Mouse (Mus musculus) intestine, postnatal 0 days (tissue): ENCODE measurements at regions not wholly inside any gene's neighbourhood (a gene's known extent, or its start where the extent isn't known, plus 50 kb on each side); places are given as distances from the start of the nearest gene placed in this dataset.

Source experiments
- ATAC-seq: fragments of 200-750 bp; cut with Nextera tagmentation; 2 replicates; pipeline ENCODE4 v1.8.0; 2017; ENCODE audit warnings: mild to moderate bottlenecking, moderate TSS enrichment, moderate library complexity
- H3K27ac ChIP-seq: fragments of 300-500 bp; sonication (generic); 2 replicates; pipeline ENCODE4 v1.5.1; 2014; ENCODE audit warnings: mild to moderate bottlenecking, low read depth, low read length, moderate library complexity
- H3K27me3 ChIP-seq: fragments of 300-500 bp; sonication (generic); replicated peaks from 2 replicates; pipeline ENCODE4 v1.6.1; 2014; ENCODE audit warnings: low read length, mixed read lengths; ENCODE audit not compliant: control insufficient read depth, insufficient read depth
- H3K36me3 ChIP-seq: fragments of 300-500 bp; sonication (generic); 2 replicates; pipeline ENCODE4 v1.6.1; 2014; ENCODE audit warnings: mild to moderate bottlenecking, moderate library complexity; ENCODE audit not compliant: control insufficient read depth, insufficient read depth
- H3K4me1 ChIP-seq: fragments of 300-500 bp; sonication (generic); replicated peaks from 2 replicates; pipeline ENCODE4 v1.6.1; 2014; ENCODE audit warnings: antibody characterized with exemption, low read length, mixed read lengths; ENCODE audit not compliant: control insufficient read depth, insufficient read depth
- H3K4me2 ChIP-seq: fragments of 300-500 bp; sonication (generic); replicated peaks from 2 replicates; pipeline ENCODE4 v1.6.1; 2014; ENCODE audit warnings: low read depth, mild to moderate bottlenecking, moderate library complexity
- H3K4me3 ChIP-seq: fragments of 300-500 bp; sonication (generic); 2 replicates; pipeline ENCODE4 v1.5.1; 2014; ENCODE audit warnings: low read depth, low read length
- H3K9ac ChIP-seq: fragments of 300-500 bp; sonication (generic); 2 replicates; pipeline ENCODE4 v1.6.1; 2014; ENCODE audit warnings: mild to moderate bottlenecking, low read depth, low read length
- H3K9me3 ChIP-seq: fragments of 300-500 bp; sonication (generic); 2 replicates; pipeline ENCODE4 v1.6.1; 2016; ENCODE audit warnings: mixed run types; ENCODE audit not compliant: control insufficient read depth
- CTCF ChIP-seq: sonication (generic); IDR thresholded peaks from 2 replicates; pipeline ENCODE4 v1.5.1; 2016; ENCODE audit warnings: low read depth, mild to moderate bottlenecking, control low read depth, antibody characterized with exemption, moderate library complexity
- WGBS: fragments of 180-500 bp; shearing (Covaris S2); extraction: QIAGEN DNeasy Blood & Tissue Kit; methylation state at CpG from one replicate; pipeline ENCODE4 v1.1.7; 2014; 5-methylcytosine and 5-hydroxymethylcytosine counted together

- H3K4me2 ChIP-seq: no peak overlapping the region
- H3K9ac ChIP-seq: no peak overlapping the region
- H3K4me3 ChIP-seq: no peak overlapping the region
- no peaks in the 10 kb centered on the region for H3K27me3 ChIP-seq
- no peak for TF ChIP-seq CTCF
- no peaks in the 10 kb centered on the region for H3K9me3 ChIP-seq
- no peaks in the 10 kb centered on the region for H3K4me1 ChIP-seq
- H3K36me3 ChIP-seq: no peaks in the 10 kb centered on the region
- no peak for ATAC-seq
- 40% methylated on average over 6 of the region's 6 CpGs for whole genome bisulfite sequencing
- H3K27ac ChIP-seq: no peak overlapping the region
Observed at GRCm38 (mm10) chr4:47861151-47861550, 183.8 kb upstream of the Nr4a3 start.

- no peak for ATAC-seq
- H3K4me1 ChIP-seq: no peaks in the 10 kb centered on the region
- H3K4me3 ChIP-seq: no peak overlapping the region
- H3K9ac ChIP-seq: no peak overlapping the region
- WGBS: 94% methylated on average over 7 of the region's 7 CpGs
- TF ChIP-seq CTCF: no peak
- H3K27ac ChIP-seq: no peak overlapping the region
- no peaks in the 10 kb centered on the region for H3K36me3 ChIP-seq
- H3K4me2 ChIP-seq: no peak overlapping the region
- no peaks in the 10 kb centered on the region for H3K27me3 ChIP-seq
- H3K9me3 ChIP-seq: no peaks in the 10 kb centered on the region
Observed at GRCm38 (mm10) chr4:47870010-47870637, 174.8 kb upstream of the Nr4a3 start.

GRCm38 (mm10) chr4:47870638-47871019, 174.3 kb upstream of the Nr4a3 start:
- no peaks in the 10 kb centered on the region for H3K4me1 ChIP-seq
- no peak for ATAC-seq
- no peaks in the 10 kb centered on the region for H3K9me3 ChIP-seq
- TF ChIP-seq CTCF: no peak
- H3K27me3 ChIP-seq: no peaks in the 10 kb centered on the region
- WGBS: 65% methylated on average over 5 of the region's 5 CpGs
- no peak overlapping the region for H3K4me3 ChIP-seq
- H3K9ac ChIP-seq: no peak overlapping the region
- no peak overlapping the region for H3K4me2 ChIP-seq
- no peak overlapping the region for H3K27ac ChIP-seq
- no peaks in the 10 kb centered on the region for H3K36me3 ChIP-seq

GRCm38 (mm10) chr4:47881560-47881959, 163.4 kb upstream of the Nr4a3 start:
- H3K9ac ChIP-seq: no peak overlapping the region
- TF ChIP-seq CTCF: no peak
- no peaks in the 10 kb centered on the region for H3K4me1 ChIP-seq
- H3K27me3 ChIP-seq: no peaks in the 10 kb centered on the region
- 51% methylated on average over 9 of the region's 9 CpGs for WGBS
- H3K36me3 ChIP-seq: no peaks in the 10 kb centered on the region
- H3K4me2 ChIP-seq: no peak overlapping the region
- no peak for ATAC-seq
- no peak overlapping the region for H3K27ac ChIP-seq
- no peaks in the 10 kb centered on the region for H3K9me3 ChIP-seq
- no peak overlapping the region for H3K4me3 ChIP-seq

- no peaks in the 10 kb centered on the region for H3K36me3 ChIP-seq
- WGBS: 57% methylated on average over 10 of the region's 10 CpGs
- no peak for ATAC-seq
Observed at GRCm38 (mm10) chr4:47882076-47882475, 162.9 kb upstream of the Nr4a3 start.

GRCm38 (mm10) chr4:47899579-47899978, 145.4 kb upstream of the Nr4a3 start:
- Histone ChIP-seq H3K27ac (no peak overlapping the region), H3K27me3 (no peaks in the 10 kb centered on the region), H3K36me3 (no peaks in the 10 kb centered on the region), H3K4me1 (no peaks in the 10 kb centered on the region), H3K9me3 (no peaks in the 10 kb centered on the region), H3K9ac (no peak overlapping the region), H3K4me3 (no peak overlapping the region), H3K4me2 (no peak overlapping the region)
- WGBS: 75% methylated on average over 7 of the region's 7 CpGs
- TF ChIP-seq CTCF: no peak
- no peak for ATAC-seq

More at GRCm38 (mm10) chr4:47882076-47882475, 162.9 kb upstream of the Nr4a3 start:
- H3K4me3 ChIP-seq: no peak overlapping the region
- H3K4me2 ChIP-seq: no peak overlapping the region
- no peaks in the 10 kb centered on the region for H3K27me3 ChIP-seq
- no peak overlapping the region for H3K9ac ChIP-seq
- H3K27ac ChIP-seq: no peak overlapping the region
- no peak for TF ChIP-seq CTCF
- H3K9me3 ChIP-seq: no peaks in the 10 kb centered on the region
- no peaks in the 10 kb centered on the region for H3K4me1 ChIP-seq

- no peak overlapping the region for H3K4me3 ChIP-seq
- H3K9me3 ChIP-seq: no peaks in the 10 kb centered on the region
- no peaks in the 10 kb centered on the region for H3K4me1 ChIP-seq
- 63% methylated on average over 12 of the region's 12 CpGs for WGBS
- H3K36me3 ChIP-seq: no peaks in the 10 kb centered on the region
- H3K4me2 ChIP-seq: no peak overlapping the region
- no peaks in the 10 kb centered on the region for H3K27me3 ChIP-seq
- no peak for TF ChIP-seq CTCF
- ATAC-seq: peak; percentile 94
- no peak overlapping the region for H3K27ac ChIP-seq
- no peak overlapping the region for H3K9ac ChIP-seq
Observed at GRCm38 (mm10) chr4:47902749-47903148, 142.2 kb upstream of the Nr4a3 start.
